Mouse (Mus musculus) midbrain, embryonic 15.5 days (tissue): Measurements from ENCODE around the gene Cacnb2. TPM values are rescaled to one million over a fixed set of nuclear protein-coding genes. Genes with fewer than 3 reads are reported as not detected.

Experiments used
- ATAC-seq: fragments of 200-750 bp; cut with Nextera tagmentation; replicated peaks from 2 replicates; pipeline ENCODE4 v1.8.0; 2017; ENCODE audit warnings: moderate TSS enrichment
- H3K27ac ChIP-seq: fragments of 300-500 bp; sonication (generic); 2 replicates; pipeline ENCODE4 v1.5.1; 2015; ENCODE audit warnings: mild to moderate bottlenecking, inconsistent platforms
- H3K27me3 ChIP-seq: fragments of 300-500 bp; sonication (generic); replicated peaks from 2 replicates; pipeline ENCODE4 v1.6.1; 2015; ENCODE audit warnings: inconsistent platforms
- H3K36me3 ChIP-seq: fragments of 300-500 bp; sonication (generic); replicated peaks from 2 replicates; pipeline ENCODE4 v1.6.1; 2015; ENCODE audit warnings: inconsistent platforms
- H3K4me1 ChIP-seq: fragments of 300-500 bp; sonication (generic); 2 replicates; pipeline ENCODE4 v1.6.1; 2015; ENCODE audit warnings: inconsistent platforms
- H3K4me2 ChIP-seq: fragments of 300-500 bp; sonication (generic); 2 replicates; pipeline ENCODE4 v1.6.1; 2015; ENCODE audit warnings: inconsistent platforms, mild to moderate bottlenecking, moderate library complexity
- H3K4me3 ChIP-seq: fragments of 300-500 bp; sonication (generic); 2 replicates; pipeline ENCODE4 v1.5.1; 2015; ENCODE audit warnings: mild to moderate bottlenecking, inconsistent platforms
- H3K9ac ChIP-seq: fragments of 300-500 bp; sonication (generic); 2 replicates; pipeline ENCODE4 v1.6.1; 2015; ENCODE audit warnings: mild to moderate bottlenecking, inconsistent platforms
- H3K9me3 ChIP-seq: fragments of 300-500 bp; sonication (generic); 2 replicates; pipeline ENCODE4 v1.6.1; 2016; ENCODE audit warnings: inconsistent platforms
- WGBS: fragments of 180-500 bp; shearing (Covaris S2); methylation state at CpG from one replicate; pipeline ENCODE4 v1.1.7; 2015; ENCODE audit warnings: mixed read lengths; 5-methylcytosine and 5-hydroxymethylcytosine counted together
- polyA plus RNA-seq: library from polyadenylated mRNA; unstranded; fragments of >200 nt; fragmentation: Nextera tagmentation; extraction: Ambion mirVana; gene quantifications from 2 replicates; pipeline ENCODE4 v1.2.1, GENCODE M21; 2015

Cacnb2 gene
- polyA plus RNA-seq: 8.2 and 8.6 TPM in 2 replicates

- no peaks in the 10 kb centered on the region for H3K9me3 ChIP-seq
- ATAC-seq: no peak
- no peaks in the 10 kb centered on the region for H3K36me3 ChIP-seq
- peaks cover 14% of the 10 kb centered on the region; the same call in 1 of the 2 replicates for H3K27me3 ChIP-seq
- H3K27ac ChIP-seq: peak within 1 kb of the TSS; percentile 78; the same call in 1 of the 2 replicates
- 68% methylated on average over 3 of the region's 3 CpGs for WGBS
- peak within 1 kb of the TSS; percentile 98 for H3K4me2 ChIP-seq
- peak within 1 kb of the TSS; percentile 82 for H3K4me3 ChIP-seq
- H3K4me1 ChIP-seq: peaks cover 19% of the 10 kb centered on the region
- H3K9ac ChIP-seq: peak within 1 kb of the TSS; percentile 79
These were observed at the start of gene Cacnb2 for GRCm38 (mm10) chr2:14602788-14603187. Gene Cacnb2 (plus strand): TSS chr2:14603088.

GRCm38 (mm10) chr2:14568020-14568419 is 34.9 kb upstream of the Cacnb2 start:
- no peaks in the 10 kb centered on the region for H3K4me1 ChIP-seq
- WGBS: 73% methylated on average over 2 of the region's 2 CpGs
- H3K27ac ChIP-seq: no peak overlapping the region
- H3K4me3 ChIP-seq: no peak overlapping the region
- H3K36me3 ChIP-seq: no peaks in the 10 kb centered on the region
- H3K9ac ChIP-seq: no peak overlapping the region
- no peaks in the 10 kb centered on the region for H3K27me3 ChIP-seq
- no peak overlapping the region for H3K4me2 ChIP-seq
- no peak for ATAC-seq
- H3K9me3 ChIP-seq: no peaks in the 10 kb centered on the region

- no peaks in the 10 kb centered on the region for H3K27me3 ChIP-seq
- no peak overlapping the region for H3K4me2 ChIP-seq
- no peak overlapping the region for H3K9ac ChIP-seq
- H3K4me3 ChIP-seq: no peak overlapping the region
- H3K4me1 ChIP-seq: no peaks in the 10 kb centered on the region
- H3K27ac ChIP-seq: no peak overlapping the region
- no peaks in the 10 kb centered on the region for H3K9me3 ChIP-seq
- ATAC-seq: no peak
- H3K36me3 ChIP-seq: no peaks in the 10 kb centered on the region
These were observed 31.6 kb upstream of the Cacnb2 start for GRCm38 (mm10) chr2:14571300-14571699.

GRCm38 (mm10) chr2:14589541-14589940 is 13.3 kb upstream of the Cacnb2 start:
- H3K4me2 ChIP-seq: no peak overlapping the region
- no peaks in the 10 kb centered on the region for H3K27me3 ChIP-seq
- no peaks in the 10 kb centered on the region for H3K36me3 ChIP-seq
- no peaks in the 10 kb centered on the region for H3K4me1 ChIP-seq
- WGBS: 78% methylated on average over 4 of the region's 4 CpGs
- H3K9ac ChIP-seq: no peak overlapping the region
- no peaks in the 10 kb centered on the region for H3K9me3 ChIP-seq
- no peak for ATAC-seq
- H3K4me3 ChIP-seq: no peak overlapping the region
- no peak overlapping the region for H3K27ac ChIP-seq

GRCm38 (mm10) chr2:14597909-14598563 is 4.9 kb upstream of the Cacnb2 start:
- H3K4me3 ChIP-seq: no peak overlapping the region
- H3K36me3 ChIP-seq: no peaks in the 10 kb centered on the region
- no peaks in the 10 kb centered on the region for H3K4me1 ChIP-seq
- H3K4me2 ChIP-seq: no peak overlapping the region
- no peak overlapping the region for H3K9ac ChIP-seq
- ATAC-seq: no peak
- H3K27me3 ChIP-seq: peaks cover 8% of the 10 kb centered on the region; the same call in 1 of the 2 replicates
- H3K27ac ChIP-seq: no peak overlapping the region
- no peaks in the 10 kb centered on the region for H3K9me3 ChIP-seq

GRCm38 (mm10) chr2:14603784-14604781 is 1.2 kb downstream of the Cacnb2 start:
- H3K27me3 ChIP-seq: peaks cover 14% of the 10 kb centered on the region; the same call in 1 of the 2 replicates
- peak overlapping the region; percentile 98 for H3K4me2 ChIP-seq
- peak overlapping the region; percentile 82 for H3K4me3 ChIP-seq
- H3K9ac ChIP-seq: peak overlapping the region; percentile 79
- peak; percentile 91 for ATAC-seq
- peak overlapping the region; percentile 78 for H3K27ac ChIP-seq
- H3K9me3 ChIP-seq: no peaks in the 10 kb centered on the region
- no peaks in the 10 kb centered on the region for H3K36me3 ChIP-seq
- WGBS: under 1% methylated on average over 82 of the region's 83 CpGs
- H3K4me1 ChIP-seq: peaks cover 23% of the 10 kb centered on the region

- H3K4me3 ChIP-seq: peak overlapping the region; percentile 82
- no peaks in the 10 kb centered on the region for H3K9me3 ChIP-seq
- peak overlapping the region; percentile 78 for H3K27ac ChIP-seq
- ATAC-seq: peak; percentile 80
- H3K4me1 ChIP-seq: peaks cover 23% of the 10 kb centered on the region
- 0% methylated on average over 22 of the region's 22 CpGs for WGBS
- H3K9ac ChIP-seq: peak overlapping the region; percentile 79
- H3K4me2 ChIP-seq: peak overlapping the region; percentile 98
- no peaks in the 10 kb centered on the region for H3K36me3 ChIP-seq
- peaks cover 14% of the 10 kb centered on the region; the same call in 1 of the 2 replicates for H3K27me3 ChIP-seq
These were observed 1.9 kb downstream of the Cacnb2 start for GRCm38 (mm10) chr2:14604791-14605190.

GRCm38 (mm10) chr2:14605207-14605606 is 2.3 kb downstream of the Cacnb2 start:
- Histone ChIP-seq H3K4me3 (peak overlapping the region; percentile 82), H3K27ac (peak overlapping the region; percentile 78; the same call in 1 of the 2 replicates), H3K4me2 (peak overlapping the region; percentile 98), H3K36me3 (no peaks in the 10 kb centered on the region), H3K27me3 (peaks cover 14% of the 10 kb centered on the region; the same call in 1 of the 2 replicates), H3K9ac (peak overlapping the region; percentile 79), H3K9me3 (no peaks in the 10 kb centered on the region), H3K4me1 (peaks cover 23% of the 10 kb centered on the region)
- no peak for ATAC-seq
- 12% methylated on average over 7 of the region's 7 CpGs for WGBS

- peaks cover 20% of the 10 kb centered on the region for H3K4me1 ChIP-seq
- no peak overlapping the region for H3K27ac ChIP-seq
- H3K4me2 ChIP-seq: no peak overlapping the region
- no peaks in the 10 kb centered on the region for H3K36me3 ChIP-seq
- 37% methylated on average over 4 of the region's 4 CpGs for WGBS
- H3K27me3 ChIP-seq: 0 out of 2 replicates have a peak, but pooled peaks cover 6% of the 10 kb centered on the region
- no peaks in the 10 kb centered on the region for H3K9me3 ChIP-seq
- no peak for ATAC-seq
- H3K4me3 ChIP-seq: no peak overlapping the region
- H3K9ac ChIP-seq: no peak overlapping the region
These were observed 5.7 kb downstream of the Cacnb2 start for GRCm38 (mm10) chr2:14608606-14609005.

- no peak overlapping the region for H3K9ac ChIP-seq
- no peak overlapping the region for H3K27ac ChIP-seq
- 48% methylated on average over 4 of the region's 4 CpGs for WGBS
- no peaks in the 10 kb centered on the region for H3K36me3 ChIP-seq
- no peak for ATAC-seq
- H3K9me3 ChIP-seq: no peaks in the 10 kb centered on the region
- H3K4me3 ChIP-seq: no peak overlapping the region
- H3K4me1 ChIP-seq: 0 out of 2 replicates have a peak, but pooled peaks cover 5% of the 10 kb centered on the region
- H3K27me3 ChIP-seq: no peaks in the 10 kb centered on the region
- no peak overlapping the region for H3K4me2 ChIP-seq
These were observed 9.8 kb downstream of the Cacnb2 start for GRCm38 (mm10) chr2:14612705-14613104.

- Histone ChIP-seq H3K9me3 (no peaks in the 10 kb centered on the region), H3K4me1 (no peaks in the 10 kb centered on the region)
These were observed 13.5 kb downstream of the Cacnb2 start for GRCm38 (mm10) chr2:14616361-14616760.

GRCm38 (mm10) chr2:14620120-14620853 is 17.4 kb downstream of the Cacnb2 start:
- no peak overlapping the region for H3K9ac ChIP-seq
- H3K4me2 ChIP-seq: no peak overlapping the region
- H3K27ac ChIP-seq: no peak overlapping the region
- H3K4me1 ChIP-seq: no peaks in the 10 kb centered on the region
- no peak for ATAC-seq
- H3K9me3 ChIP-seq: no peaks in the 10 kb centered on the region
- no peaks in the 10 kb centered on the region for H3K36me3 ChIP-seq
- H3K27me3 ChIP-seq: no peaks in the 10 kb centered on the region
- 81% methylated on average over 6 of the region's 6 CpGs for WGBS
- no peak overlapping the region for H3K4me3 ChIP-seq

More at GRCm38 (mm10) chr2:14616361-14616760, 13.5 kb downstream of the Cacnb2 start:
- no peak for ATAC-seq
- WGBS: 81% methylated on average over 3 of the region's 3 CpGs
- H3K9ac ChIP-seq: no peak overlapping the region
- H3K27me3 ChIP-seq: no peaks in the 10 kb centered on the region
- H3K4me2 ChIP-seq: no peak overlapping the region
- no peak overlapping the region for H3K4me3 ChIP-seq
- H3K27ac ChIP-seq: no peak overlapping the region
- no peaks in the 10 kb centered on the region for H3K36me3 ChIP-seq
